Mouse (Mus musculus): Measurements from ENCODE around the gene Artn. TPM values are rescaled to one million over a fixed set of nuclear protein-coding genes. Genes with fewer than 3 reads are reported as not detected.

The Artn gene
- polyA plus RNA-seq, 1 experiment from 2014 or later, result 2.8 TPM

GRCm38 (mm10) chr4:117926545-117927482, 2.7 kb downstream of the Artn start:
- H3K4me1 ChIP-seq (replicated peaks; ENCODE audit: insufficient read depth, low read length), result peaks cover 7% of the 10 kb centered on the region
- no peak for DNase-seq (ENCODE audit: low spot score)

GRCm38 (mm10) chr4:117924916-117925315, 4.6 kb downstream of the Artn start:
- peaks cover 20% of the 10 kb centered on the region for H3K27me3 ChIP-seq (ENCODE audit: insufficient read depth, low read length)
- H3K4me1 ChIP-seq (replicated peaks; ENCODE audit: insufficient read depth, low read length), result peaks cover 7% of the 10 kb centered on the region
- H3K36me3 ChIP-seq (ENCODE audit: insufficient read depth, low read length), result no peaks in the 10 kb centered on the region
- no peak for ATAC-seq (replicated peaks; ENCODE audit: low FRiP score, low read depth)
- DNase-seq (ENCODE audit: low spot score), result no peak
- WGBS, result 67% methylated on average over 5 of the region's 6 CpGs
- H3K27ac ChIP-seq, result no peak overlapping the region
- H3K4me2 ChIP-seq (ENCODE audit: low read length), result no peak overlapping the region
- no peak for TF ChIP-seq CTCF (IDR thresholded peaks at IDR 0.05; ENCODE audit: low read depth)
- no peaks in the 10 kb centered on the region for H3K9me3 ChIP-seq (replicated peaks; ENCODE audit: low read length)
- H3K4me3 ChIP-seq (replicated peaks; ENCODE audit: low read depth, low read length), result no peak overlapping the region
- no peak overlapping the region for H3K9ac ChIP-seq (ENCODE audit: low read depth, low read length)

More at GRCm38 (mm10) chr4:117926545-117927482, 2.7 kb downstream of the Artn start:
- Histone ChIP-seq H3K4me3 (replicated peaks; ENCODE audit: low read depth, low read length) (peak overlapping the region; percentile 45), H3K4me2 (ENCODE audit: low read length) (peak overlapping the region; percentile 89), H3K27me3 (ENCODE audit: insufficient read depth, low read length) (peaks cover 20% of the 10 kb centered on the region), H3K36me3 (ENCODE audit: insufficient read depth, low read length) (no peaks in the 10 kb centered on the region), H3K27ac (no peak overlapping the region), H3K9ac (ENCODE audit: low read depth, low read length) (peak overlapping the region; percentile 35; the same call in 1 of the 2 replicates), H3K9me3 (replicated peaks; ENCODE audit: low read length) (no peaks in the 10 kb centered on the region)
- no peak for TF ChIP-seq CTCF (IDR thresholded peaks at IDR 0.05; ENCODE audit: low read depth)
- ATAC-seq (replicated peaks; ENCODE audit: low FRiP score, low read depth), result no peak
- 4% methylated on average over 64 of the region's 71 CpGs for WGBS

GRCm38 (mm10) chr4:117923450-117923849, 6.1 kb downstream of the Artn start:
- ATAC-seq (replicated peaks; ENCODE audit: low FRiP score, low read depth) (no peak), DNase-seq (ENCODE audit: low spot score) (no peak)
- Histone ChIP-seq H3K27me3 (ENCODE audit: insufficient read depth, low read length) (peaks cover 20% of the 10 kb centered on the region), H3K36me3 (ENCODE audit: insufficient read depth, low read length) (no peaks in the 10 kb centered on the region), H3K27ac (no peak overlapping the region), H3K9me3 (replicated peaks; ENCODE audit: low read length) (no peaks in the 10 kb centered on the region), H3K4me2 (ENCODE audit: low read length) (no peak overlapping the region), H3K9ac (ENCODE audit: low read depth, low read length) (no peak overlapping the region), H3K4me1 (replicated peaks; ENCODE audit: insufficient read depth, low read length) (peaks cover 6% of the 10 kb centered on the region), H3K4me3 (replicated peaks; ENCODE audit: low read depth, low read length) (no peak overlapping the region)
- 71% methylated on average over 2 of the region's 2 CpGs for WGBS
- no peak for TF ChIP-seq CTCF (IDR thresholded peaks at IDR 0.05; ENCODE audit: low read depth)

- peaks cover 7% of the 10 kb centered on the region for H3K27me3 ChIP-seq (ENCODE audit: insufficient read depth, low read length)
- no peak for ATAC-seq (replicated peaks; ENCODE audit: low FRiP score, low read depth)
These were observed 8.2 kb downstream of the Artn start for GRCm38 (mm10) chr4:117921358-117921757.

GRCm38 (mm10) chr4:117918762-117919161, 10.8 kb downstream of the Artn start:
- Histone ChIP-seq H3K27me3 (ENCODE audit: insufficient read depth, low read length) (no peaks in the 10 kb centered on the region), H3K36me3 (ENCODE audit: insufficient read depth, low read length) (no peaks in the 10 kb centered on the region), H3K4me1 (replicated peaks; ENCODE audit: insufficient read depth, low read length) (peaks cover 6% of the 10 kb centered on the region), H3K4me3 (replicated peaks; ENCODE audit: low read depth, low read length) (no peak overlapping the region), H3K4me2 (ENCODE audit: low read length) (no peak overlapping the region), H3K27ac (no peak overlapping the region), H3K9ac (ENCODE audit: low read depth, low read length) (no peak overlapping the region), H3K9me3 (replicated peaks; ENCODE audit: low read length) (no peaks in the 10 kb centered on the region)
- ATAC-seq (replicated peaks; ENCODE audit: low FRiP score, low read depth) (no peak), DNase-seq (ENCODE audit: low spot score) (no peak)
- WGBS, result 83% methylated on average over 5 of the region's 5 CpGs
- TF ChIP-seq CTCF (IDR thresholded peaks at IDR 0.05; ENCODE audit: low read depth), result no peak

More at GRCm38 (mm10) chr4:117921358-117921757, 8.2 kb downstream of the Artn start:
- no peaks in the 10 kb centered on the region for H3K9me3 ChIP-seq (replicated peaks; ENCODE audit: low read length)
- no peak overlapping the region for H3K4me2 ChIP-seq (ENCODE audit: low read length)
- WGBS, result 82% methylated on average over 2 of the region's 2 CpGs
- H3K27ac ChIP-seq, result no peak overlapping the region
- H3K36me3 ChIP-seq (ENCODE audit: insufficient read depth, low read length), result no peaks in the 10 kb centered on the region
- no peaks in the 10 kb centered on the region for H3K4me1 ChIP-seq (replicated peaks; ENCODE audit: insufficient read depth, low read length)
- no peak for DNase-seq (ENCODE audit: low spot score)
- no peak for TF ChIP-seq CTCF (IDR thresholded peaks at IDR 0.05; ENCODE audit: low read depth)
- no peak overlapping the region for H3K4me3 ChIP-seq (replicated peaks; ENCODE audit: low read depth, low read length)
- no peak overlapping the region for H3K9ac ChIP-seq (ENCODE audit: low read depth, low read length)

- H3K27me3 ChIP-seq (ENCODE audit: insufficient read depth, low read length), result no peaks in the 10 kb centered on the region
- H3K27ac ChIP-seq, result no peak overlapping the region
- H3K9ac ChIP-seq (ENCODE audit: low read depth, low read length), result no peak overlapping the region
- 71% methylated on average over 3 of the region's 3 CpGs for WGBS
- ATAC-seq (replicated peaks; ENCODE audit: low FRiP score, low read depth) (no peak), DNase-seq (ENCODE audit: low spot score) (no peak)
- H3K9me3 ChIP-seq (replicated peaks; ENCODE audit: low read length), result no peaks in the 10 kb centered on the region
- H3K4me2 ChIP-seq (ENCODE audit: low read length), result no peak overlapping the region
- H3K4me3 ChIP-seq (replicated peaks; ENCODE audit: low read depth, low read length), result no peak overlapping the region
- peaks cover 10% of the 10 kb centered on the region for H3K4me1 ChIP-seq (replicated peaks; ENCODE audit: insufficient read depth, low read length)
- H3K36me3 ChIP-seq (ENCODE audit: insufficient read depth, low read length), result no peaks in the 10 kb centered on the region
- no peak for TF ChIP-seq CTCF (IDR thresholded peaks at IDR 0.05; ENCODE audit: low read depth)
These were observed 11.3 kb downstream of the Artn start for GRCm38 (mm10) chr4:117918261-117918660.
